Mouse (Mus musculus) heart, postnatal 25 days (tissue): Measurements from ENCODE around the gene Mcm6. TPM values are rescaled to one million over a fixed set of nuclear protein-coding genes. Genes with fewer than 3 reads are reported as not detected.
"Not testable (repeated sequence)": the region's sequence is repeated elsewhere in the genome, so short reads cannot be mapped to it uniquely, and the experiment has no call there.

Experiments used
- DNase-seq: peaks from one replicate; pipeline ENCODE4 v3.0.0; 2022; ENCODE audit warnings: low spot score
- intact Hi-C: fragments of 180-260 bp; cut with DNase I; formaldehyde crosslinking; loops from one replicate; pipeline ENCODE4 v1.15.1; 2025
- total RNA-seq, 2 experiments: library from RNA; stranded (reverse); gene quantifications; 2 replicates each; pipeline ENCODE4 v1.2.3; 2021

Mcm6 gene
- total RNA-seq, 2 experiments from 2014 or later: 6.3 to 6.4 TPM

GRCm38 (mm10) chr1:128344232-128344631 lies 15.2 kb downstream of the Mcm6 start:
- DNase-seq: no peak
- intact Hi-C loops: no loop called here

GRCm38 (mm10) chr1:128337708-128338320 lies 21.6 kb downstream of the Mcm6 start:
- no peak for DNase-seq
- intact Hi-C loops: no loop called here

GRCm38 (mm10) chr1:128330313-128330712 lies 29.2 kb downstream of the Mcm6 start:
- DNase-seq: no peak
- intact Hi-C loops: no loop called here

- no peak for DNase-seq
- intact Hi-C loops: no loop called here
Observed at GRCm38 (mm10) chr1:128328218-128328617, 31.2 kb downstream of the Mcm6 start, which contains the start of gene Lct. TSS of gene Lct (minus strand) at chr1:128328318.

- intact Hi-C loops: no loop called here
- no peak for DNase-seq
Observed at GRCm38 (mm10) chr1:128327165-128327564, 32.3 kb downstream of the Mcm6 start.

GRCm38 (mm10) chr1:128324776-128325175 lies 34.7 kb downstream of the Mcm6 start:
- intact Hi-C loops: no loop called here
- no peak for DNase-seq

- intact Hi-C loops: no loop called here
- DNase-seq: no peak
Observed at GRCm38 (mm10) chr1:128323026-128323643, 36.3 kb downstream of the Mcm6 start.

GRCm38 (mm10) chr1:128319266-128319665 lies 40.2 kb downstream of the Mcm6 start:
- DNase-seq, intact Hi-C loops: not testable (repeated sequence)

GRCm38 (mm10) chr1:128314665-128315064 lies 44.8 kb downstream of the Mcm6 start:
- intact Hi-C loops: no loop called here
- DNase-seq: no peak

GRCm38 (mm10) chr1:128309043-128309442 lies 50.4 kb downstream of the Mcm6 start:
- no peak for DNase-seq
- intact Hi-C loops: no loop called here

- no peak for DNase-seq
- intact Hi-C loops: no loop called here
Observed at GRCm38 (mm10) chr1:128303900-128304299, 55.6 kb downstream of the Mcm6 start.

GRCm38 (mm10) chr1:128295717-128296528 lies 63.5 kb downstream of the Mcm6 start:
- intact Hi-C loops: no loop called here
- no peak for DNase-seq

- no peak for DNase-seq
- intact Hi-C loops: no loop called here
Observed at GRCm38 (mm10) chr1:128295296-128295695, 64.2 kb downstream of the Mcm6 start.

- DNase-seq: no peak
- intact Hi-C loops: no loop called here
Observed at GRCm38 (mm10) chr1:128293524-128293923, 65.9 kb downstream of the Mcm6 start.

GRCm38 (mm10) chr1:128290295-128290694 lies 69.2 kb downstream of the Mcm6 start:
- DNase-seq: no peak
- intact Hi-C loops: no loop called here

- intact Hi-C loops: no loop called here
- no peak for DNase-seq
Observed at GRCm38 (mm10) chr1:128285136-128285535, 74.3 kb downstream of the Mcm6 start.

GRCm38 (mm10) chr1:128284157-128284690 lies 75.2 kb downstream of the Mcm6 start:
- DNase-seq: no peak
- intact Hi-C loops: loop anchor here (5.0 kb wide), 1 partner anchor 548 kb away; no protein-coding TSS in a partner anchor

GRCm38 (mm10) chr1:128282924-128283323 lies 76.5 kb downstream of the Mcm6 start:
- intact Hi-C loops: loop anchor here (5.0 kb wide), 1 partner anchor 549 kb away; no protein-coding TSS in a partner anchor
- no peak for DNase-seq

- intact Hi-C loops: loop anchor here (5.0 kb wide), 1 partner anchor 551 kb away; no protein-coding TSS in a partner anchor
- DNase-seq: no peak
Observed at GRCm38 (mm10) chr1:128281753-128282152, 77.7 kb downstream of the Mcm6 start.
